Mouse (Mus musculus) forelimb bud, embryonic 11.5 days (tissue): ENCODE measurements at regions not wholly inside any gene's neighbourhood (a gene's known extent, or its start where the extent isn't known, plus 50 kb on each side); places are given as distances from the start of the nearest gene placed in this dataset.
"Not testable (repeated sequence)": the region's sequence is repeated elsewhere in the genome, so short reads cannot be mapped to it uniquely, and the experiment has no call there.

Source experiments
- DNase-seq: peaks from one replicate; pipeline ENCODE4 v3.0.0-alpha.2; 2012; ENCODE audit warnings: low read depth, low spot score

DNA sequence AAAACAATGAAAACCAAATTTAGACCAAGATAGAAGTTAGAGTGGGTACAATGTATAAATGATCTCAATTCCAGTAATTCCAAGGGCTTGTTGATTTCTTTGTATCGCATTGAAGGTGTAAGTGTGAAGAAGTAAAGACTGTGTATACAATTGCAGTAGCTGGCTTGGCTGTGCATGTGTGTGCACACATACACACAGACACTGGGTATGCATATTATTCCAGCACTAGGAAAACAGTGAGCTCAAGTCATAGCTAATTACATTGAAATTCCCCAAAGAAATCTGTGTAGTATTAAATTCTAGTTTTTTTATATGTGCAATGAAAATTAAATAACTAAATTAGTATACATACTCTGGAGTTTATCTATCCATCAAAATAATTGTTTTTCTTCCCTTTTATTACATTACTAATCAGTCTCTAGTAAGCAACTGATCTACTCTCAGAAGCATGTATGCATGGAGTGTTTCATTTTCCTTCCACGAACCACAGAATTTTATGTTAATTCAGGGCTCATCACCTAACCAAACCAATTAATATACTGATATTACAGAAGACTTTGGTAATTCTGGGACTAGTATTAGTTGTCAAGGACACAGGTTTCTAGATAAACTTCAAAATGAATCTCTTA lies 56.5 kb downstream of the Gm8797 start:
- DNase-seq: no peak

DNA sequence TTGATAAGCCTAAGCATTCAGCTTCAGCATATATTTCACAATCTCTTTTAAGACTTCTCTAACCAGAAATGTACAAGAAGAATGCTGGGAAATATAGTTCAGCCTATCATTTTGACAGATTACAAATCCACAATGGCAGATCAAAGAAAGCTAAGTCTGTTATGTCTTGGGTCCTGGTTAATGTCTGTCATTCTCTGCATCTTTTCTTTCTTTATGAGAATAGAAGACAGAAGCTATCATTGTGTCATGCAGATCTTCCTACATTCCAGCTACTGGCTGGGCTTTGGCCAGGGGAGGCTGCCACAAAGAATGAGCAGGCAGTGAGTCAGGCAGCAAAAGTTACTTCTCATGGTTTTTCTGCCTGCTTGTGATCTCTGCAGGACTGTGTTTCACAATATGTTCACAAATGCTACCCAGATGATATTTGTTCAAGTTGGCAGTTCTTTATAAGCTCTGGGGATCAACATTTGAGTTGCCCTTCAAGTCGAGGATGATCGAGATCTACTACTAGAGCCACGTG lies 60.5 kb downstream of the Gm8797 start:
- no peak for DNase-seq

DNA sequence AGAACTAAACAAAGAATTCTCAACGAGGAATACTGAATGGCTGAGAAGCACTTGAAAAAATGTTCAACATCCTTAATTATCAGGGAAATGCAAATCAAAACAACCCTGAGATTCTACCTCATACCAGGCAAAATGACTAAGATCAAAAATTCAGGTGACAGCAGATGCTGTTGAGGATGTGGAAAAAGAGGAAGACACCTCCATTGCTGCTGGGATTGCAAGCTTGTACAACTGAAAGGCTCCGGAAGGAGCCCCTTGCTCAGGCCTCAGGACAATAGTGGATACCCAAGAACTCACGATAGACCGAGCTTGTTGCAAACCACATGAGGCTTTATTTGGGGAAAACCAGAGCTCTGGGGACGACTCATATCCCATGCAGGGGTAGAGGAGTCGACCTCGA lies 69.6 kb downstream of the Gm8797 start:
- DNase-seq: not testable (repeated sequence)

DNA sequence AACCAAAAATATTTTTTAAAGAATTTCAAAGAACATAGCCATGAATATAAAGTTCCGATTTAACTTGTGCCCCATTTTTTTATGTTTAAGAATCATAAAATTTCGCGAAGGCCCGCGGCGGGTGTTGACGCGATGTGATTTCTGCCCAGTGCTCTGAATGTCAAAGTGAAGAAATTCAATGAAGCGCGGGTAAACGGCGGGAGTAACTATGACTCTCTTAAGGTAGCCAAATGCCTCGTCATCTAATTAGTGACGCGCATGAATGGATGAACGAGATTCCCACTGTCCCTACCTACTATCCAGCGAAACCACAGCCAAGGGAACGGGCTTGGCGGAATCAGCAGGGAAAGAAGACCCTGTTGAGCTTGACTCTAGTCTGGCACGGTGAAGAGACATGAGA lies 109.6 kb downstream of the Gm8797 start:
- not testable (repeated sequence) for DNase-seq

DNA sequence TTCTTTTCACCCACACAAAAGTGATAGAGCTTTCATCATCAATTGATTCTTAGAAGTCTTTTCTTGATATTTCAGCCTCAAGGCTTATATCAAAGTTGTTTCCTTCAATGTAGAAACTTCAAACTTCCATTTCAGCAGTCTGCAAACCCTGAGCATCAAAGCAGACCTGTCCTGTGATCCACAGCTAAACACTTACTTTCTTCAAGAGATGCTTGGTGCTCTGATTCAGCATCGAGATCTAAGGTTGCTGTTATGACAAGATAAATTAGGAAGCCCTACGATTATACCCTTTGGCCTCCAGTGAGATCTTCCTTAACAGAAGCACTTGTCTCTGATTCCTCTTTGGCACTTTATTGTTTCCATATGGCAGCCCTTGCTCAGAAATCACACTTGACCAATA lies 119.8 kb downstream of the Gm8797 start:
- DNase-seq: no peak

DNA sequence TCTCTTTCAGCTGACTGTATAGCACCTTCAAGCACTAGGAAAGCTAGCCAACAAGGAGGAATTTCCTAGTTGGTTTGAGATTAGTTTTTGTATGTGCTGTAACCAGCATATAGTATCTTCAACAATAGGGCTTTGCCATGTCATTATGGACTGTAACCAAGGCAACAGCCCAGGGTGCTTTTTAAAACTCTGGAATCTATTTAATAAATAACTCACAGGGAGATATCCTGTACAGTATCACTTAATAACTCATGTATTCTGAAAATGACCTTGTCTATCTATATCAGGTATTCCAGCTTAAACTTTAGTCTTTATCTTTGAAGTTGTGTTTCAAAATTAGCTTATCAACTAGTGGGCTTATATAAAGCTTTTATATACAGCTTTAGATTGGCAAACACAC lies 128.5 kb downstream of the Gm8797 start:
- no peak for DNase-seq

DNA sequence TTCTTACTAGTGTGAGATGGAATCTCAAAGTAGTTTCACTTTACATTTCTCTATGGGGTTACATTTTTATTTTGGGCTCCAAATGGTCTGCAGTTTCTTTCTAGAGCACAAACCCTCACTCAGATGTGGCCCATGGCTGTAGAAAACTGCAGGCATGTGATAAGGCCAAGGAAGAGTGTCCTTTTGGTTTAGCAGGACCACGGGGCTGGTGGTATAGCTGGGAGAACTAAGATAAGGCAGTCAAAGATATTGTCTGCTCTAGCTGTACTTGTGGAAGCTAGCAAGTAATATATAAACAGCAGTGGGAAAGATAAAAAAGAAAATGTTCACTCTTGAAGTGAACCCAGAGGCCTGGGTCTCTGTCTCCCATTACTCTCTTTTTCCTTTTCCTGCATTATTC lies 166.9 kb downstream of the Gm8797 start:
- DNase-seq: no peak

DNA sequence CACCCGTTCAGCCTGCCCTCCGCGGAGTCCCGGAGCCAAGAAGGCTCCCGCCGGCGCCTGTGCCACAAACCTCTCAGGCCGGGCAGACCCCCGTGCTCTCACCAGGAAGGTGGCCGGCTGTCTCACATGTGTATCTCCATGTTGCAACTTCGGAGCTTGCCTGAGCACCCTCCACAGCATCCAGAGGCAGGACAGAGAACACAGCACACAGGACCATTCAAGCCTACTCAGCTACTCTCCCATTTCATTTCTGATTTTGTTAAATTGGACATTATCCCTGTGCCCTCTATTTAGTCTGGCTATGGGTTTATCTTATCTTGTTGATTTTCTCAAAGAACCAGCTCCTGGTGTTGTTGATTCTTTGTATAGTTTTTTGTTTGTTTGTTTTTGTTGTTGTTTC lies 199.6 kb downstream of the Gm8797 start:
- DNase-seq: not testable (repeated sequence)

DNA sequence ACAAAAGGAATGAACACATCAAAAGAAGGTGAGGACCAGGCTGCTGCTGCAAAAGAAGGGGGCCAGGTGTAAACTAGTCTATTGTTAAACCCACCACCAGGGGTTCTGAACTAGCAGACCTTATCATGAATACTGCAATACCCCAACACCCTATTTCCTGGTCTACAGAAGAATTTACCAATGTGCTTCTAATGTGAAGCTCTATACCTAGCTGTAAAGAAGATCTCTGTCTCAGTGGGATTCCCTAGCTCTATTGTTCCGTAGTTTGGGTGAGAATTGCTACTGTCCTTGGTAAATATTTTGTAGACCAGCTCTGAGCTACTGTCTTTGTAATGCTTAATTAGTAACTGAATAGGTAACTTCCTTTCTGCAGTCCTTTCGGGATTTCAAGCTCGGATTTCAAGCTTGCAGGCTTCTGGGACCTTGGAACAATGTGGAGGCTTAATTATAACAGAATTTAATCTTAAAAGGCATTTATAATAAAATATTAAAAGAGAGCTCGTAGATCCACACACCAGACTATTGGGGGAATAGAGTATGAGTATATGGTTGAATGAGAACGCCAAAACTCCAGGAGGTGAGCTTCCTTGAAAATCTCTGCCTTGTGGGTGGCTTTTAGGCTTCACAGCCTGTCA lies 238.5 kb downstream of the Gm8797 start:
- not testable (repeated sequence) for DNase-seq

DNA sequence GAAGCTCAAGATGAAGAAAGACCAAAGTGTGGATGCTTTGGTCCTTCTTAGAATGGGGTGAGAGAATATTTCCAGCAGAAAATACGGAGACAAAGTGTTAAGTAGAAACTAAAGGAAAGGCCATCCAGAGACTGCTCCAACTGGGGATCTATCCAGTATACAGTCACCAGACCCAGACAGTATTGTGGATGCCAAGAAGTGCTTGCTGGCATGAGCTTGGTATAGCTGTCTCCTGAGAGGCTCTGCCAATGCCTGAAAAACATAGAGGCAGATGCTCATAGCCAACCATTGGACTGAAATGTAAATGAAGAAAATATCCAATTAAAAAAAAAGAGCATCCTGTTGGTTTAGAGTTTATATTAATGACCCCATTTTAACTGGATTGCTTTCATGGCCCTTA lies 253.8 kb downstream of the Gm8797 start:
- no peak for DNase-seq

DNA sequence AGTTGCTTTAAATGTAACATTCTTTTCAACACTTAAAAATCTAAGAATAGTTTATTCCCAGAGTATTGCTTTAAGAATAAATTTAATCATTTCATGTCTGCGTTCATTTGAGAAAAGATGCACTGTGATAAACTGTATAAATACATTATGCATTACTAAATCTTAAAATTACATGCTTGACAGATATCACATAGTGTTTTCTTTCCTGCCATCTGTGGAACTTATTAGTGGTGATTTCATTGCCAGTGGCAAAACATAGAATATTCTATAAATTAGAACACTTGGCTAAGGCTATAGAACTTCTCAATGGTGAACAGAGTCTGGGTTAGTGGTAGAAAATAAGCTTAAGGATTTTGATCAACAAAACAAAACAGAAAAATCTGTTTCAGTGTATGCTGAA lies 268.1 kb downstream of the Gm8797 start:
- no peak for DNase-seq

DNA sequence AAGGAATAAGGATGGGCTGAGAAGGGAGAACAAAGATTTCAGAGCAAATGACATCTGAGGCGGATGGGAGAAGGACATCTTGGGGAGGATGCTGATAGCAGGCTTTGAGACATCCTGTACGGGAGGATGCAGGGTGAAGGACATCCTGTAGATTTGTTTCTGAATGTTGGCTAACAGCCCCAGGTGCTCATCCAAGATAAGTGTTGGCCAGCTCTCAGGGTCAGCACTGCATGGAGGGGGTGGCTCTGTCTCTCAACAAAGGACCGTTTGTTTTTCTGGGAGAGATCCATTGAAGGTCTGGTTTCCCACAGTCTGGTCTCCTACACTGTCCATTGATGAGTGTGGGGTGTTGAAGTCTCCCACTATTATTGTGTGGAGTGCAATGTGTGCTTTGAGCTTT lies 290.7 kb downstream of the Gm8797 start:
- DNase-seq: not testable (repeated sequence)

DNA sequence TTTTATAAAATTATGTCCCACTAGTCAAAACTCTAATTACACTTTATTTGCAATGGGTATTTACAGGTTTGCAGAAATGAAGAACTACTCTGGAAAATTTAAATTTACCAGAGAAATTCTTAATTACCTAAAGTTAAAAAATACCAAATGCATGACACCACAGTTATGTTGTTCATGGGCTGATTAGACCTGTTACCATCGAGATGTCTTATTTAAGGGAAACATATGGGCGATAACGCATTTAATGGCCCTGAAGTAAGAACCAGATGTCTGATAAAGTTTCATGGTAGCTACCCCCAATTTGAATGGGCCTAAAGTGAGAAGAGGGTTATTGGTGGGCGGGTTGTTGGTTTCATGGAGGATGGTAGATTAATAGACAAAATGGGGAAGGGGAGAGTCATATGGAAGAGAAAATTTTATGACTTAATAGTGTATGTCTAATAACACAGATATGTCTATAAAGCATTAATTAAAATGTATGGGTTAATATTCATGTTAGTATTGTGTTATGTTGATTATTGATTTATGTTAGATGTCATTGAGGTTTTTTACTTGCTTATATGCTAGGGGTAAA lies 299.0 kb downstream of the Gm8797 start:
- DNase-seq: no peak

DNA sequence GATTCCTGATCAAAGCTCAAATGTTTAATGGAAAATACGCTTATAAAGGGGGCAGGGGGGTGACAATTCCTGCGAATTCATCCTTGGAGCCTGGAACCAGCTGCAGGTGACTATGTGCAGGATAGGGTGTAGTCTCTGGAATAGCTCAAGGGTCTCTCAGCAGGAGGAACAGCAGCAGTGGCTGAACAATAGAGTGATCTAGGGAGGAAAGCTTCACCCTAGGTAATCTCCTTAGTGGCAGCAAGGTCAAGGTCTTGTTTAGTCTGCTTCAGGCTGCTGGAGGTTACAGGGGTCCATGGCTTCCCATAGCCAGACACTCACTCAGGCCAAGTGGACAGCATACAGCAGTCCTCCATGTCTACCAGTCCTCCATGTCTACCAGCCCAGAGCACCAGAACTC lies 301.3 kb downstream of the Gm8797 start:
- DNase-seq: no peak

DNA sequence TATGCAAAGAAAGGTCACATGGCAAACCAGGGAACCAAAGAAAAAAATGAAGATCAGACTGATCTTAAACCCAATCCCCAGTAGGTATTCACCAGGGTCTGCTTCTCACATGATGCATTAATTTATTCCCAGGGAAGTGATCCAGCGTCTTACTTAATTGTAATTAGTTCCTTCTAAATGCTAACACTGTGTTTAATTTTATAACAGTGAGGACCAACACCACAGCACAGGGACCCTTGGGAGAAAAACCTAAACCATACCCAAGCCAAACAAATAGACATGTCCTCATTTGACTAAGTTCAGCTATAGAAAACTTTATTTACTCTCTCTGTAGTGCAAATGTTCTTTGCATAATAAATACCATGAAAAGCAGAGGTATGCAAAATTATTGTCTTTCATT lies 333.2 kb downstream of the Gm8797 start:
- DNase-seq: no peak

DNA sequence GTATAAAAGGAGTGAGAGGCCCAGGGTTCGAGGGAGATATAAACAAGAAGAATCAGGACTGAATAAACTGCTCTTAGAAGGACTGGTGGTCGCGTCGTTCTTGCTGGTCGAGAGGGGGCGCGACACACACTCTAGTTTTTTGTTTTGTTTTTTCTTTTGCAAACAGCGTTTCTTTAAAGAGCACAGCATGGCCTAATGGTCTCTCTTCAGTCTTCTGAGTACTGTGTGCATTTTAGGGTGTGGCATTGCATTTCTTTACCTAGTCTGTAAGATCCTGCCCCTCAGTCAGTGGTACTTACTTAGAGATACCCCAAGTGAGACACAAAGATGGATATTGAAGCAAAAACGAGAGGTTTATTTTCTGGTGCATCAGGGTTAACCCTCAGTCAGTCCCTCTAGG lies 336.7 kb downstream of the Gm8797 start:
- no peak for DNase-seq

DNA sequence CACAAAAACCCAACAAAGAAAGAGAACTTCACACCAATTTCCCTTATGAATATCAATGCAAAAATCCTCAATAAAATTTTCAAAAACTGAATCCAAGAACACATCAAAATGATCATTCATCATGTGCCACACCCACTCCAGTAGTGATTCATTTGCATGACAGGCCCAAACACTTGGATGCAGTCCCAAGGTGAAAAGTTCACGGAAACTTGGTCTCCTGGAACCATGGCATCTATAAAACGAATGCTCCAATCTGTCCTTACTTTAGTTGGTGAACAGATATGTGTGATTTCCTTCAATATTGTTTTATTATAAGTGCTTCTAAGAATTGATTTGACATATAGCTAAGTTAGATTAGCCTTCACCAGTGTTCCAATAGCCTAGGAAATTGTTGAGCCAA lies 343.3 kb downstream of the Gm8797 start:
- no peak for DNase-seq

DNA sequence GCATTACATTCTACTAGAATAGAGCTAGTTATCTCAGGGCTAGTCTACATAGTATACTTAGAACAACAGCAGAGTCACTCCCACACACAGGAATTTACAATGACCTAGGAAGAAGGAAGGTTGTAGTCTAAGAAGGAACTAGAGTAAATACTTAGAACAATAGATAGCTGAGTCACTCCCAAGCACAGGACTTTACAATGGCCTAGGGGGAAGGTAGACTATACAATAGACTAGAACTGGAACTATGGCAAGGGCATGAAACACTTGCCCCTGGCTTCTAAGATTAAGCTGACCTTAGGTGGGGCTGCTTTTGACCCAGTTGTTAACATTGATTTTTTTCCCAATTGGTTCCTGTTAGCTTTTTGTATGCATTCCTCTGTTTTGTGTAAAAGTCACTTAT lies 343.8 kb downstream of the Gm8797 start:
- DNase-seq: not testable (repeated sequence)

DNA sequence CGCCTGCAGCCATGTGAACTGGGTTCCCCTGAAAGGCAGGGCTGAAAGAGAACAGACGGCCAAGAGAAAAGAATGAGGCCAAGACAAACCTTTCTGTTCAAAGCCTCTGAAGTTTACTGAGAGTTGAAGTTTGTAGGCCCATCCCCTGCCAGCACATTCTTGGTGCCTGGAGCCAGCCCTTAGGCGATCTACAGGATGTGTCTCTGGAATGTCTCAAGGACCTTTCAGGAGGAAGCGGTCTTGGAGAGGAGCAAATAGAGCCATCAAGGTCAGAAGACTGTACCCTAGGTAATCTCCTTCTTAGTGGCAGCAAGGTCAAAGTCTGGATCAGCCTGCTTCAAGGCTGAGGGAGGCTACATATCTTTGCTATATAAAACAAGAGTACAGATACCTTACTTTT lies 350.3 kb downstream of the Gm8797 start:
- DNase-seq: no peak

DNA sequence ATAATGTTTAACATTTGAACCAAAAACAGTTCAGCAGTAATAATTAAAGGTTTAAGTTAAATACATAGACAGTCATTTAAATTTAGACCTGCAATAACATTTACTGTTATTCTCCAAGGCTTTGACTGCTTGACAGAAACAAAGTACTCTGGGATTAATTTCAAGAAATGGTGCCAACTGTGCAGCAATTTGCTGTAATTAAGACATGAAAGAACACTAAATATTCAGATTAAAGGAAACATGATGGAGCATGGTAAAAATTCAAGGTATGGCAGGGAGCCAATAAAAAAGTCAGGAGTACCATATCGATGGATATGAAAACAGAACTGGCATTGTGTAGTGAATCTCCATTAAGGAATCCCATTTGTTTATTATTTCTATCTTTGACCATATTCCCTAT lies 352.3 kb downstream of the Gm8797 start:
- DNase-seq: no peak

DNA sequence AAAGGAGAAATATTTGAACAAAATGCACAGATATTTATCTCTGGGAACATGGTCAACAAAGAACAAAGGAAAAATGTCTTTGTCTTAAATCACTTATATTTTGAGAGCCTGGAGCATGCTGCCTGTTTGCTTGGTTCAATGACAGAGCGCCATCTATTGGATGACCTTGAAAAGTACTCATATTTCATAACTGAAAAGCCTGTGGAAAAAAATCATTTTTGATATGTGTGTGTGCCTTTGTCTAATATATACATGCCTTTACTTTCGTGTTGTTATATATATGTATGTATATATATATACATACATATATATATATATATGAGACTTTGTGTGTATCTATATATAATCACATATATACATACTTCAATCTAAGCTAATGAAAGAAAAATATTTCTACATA lies 356.1 kb downstream of the Gm8797 start:
- DNase-seq: peak; percentile 63

DNA sequence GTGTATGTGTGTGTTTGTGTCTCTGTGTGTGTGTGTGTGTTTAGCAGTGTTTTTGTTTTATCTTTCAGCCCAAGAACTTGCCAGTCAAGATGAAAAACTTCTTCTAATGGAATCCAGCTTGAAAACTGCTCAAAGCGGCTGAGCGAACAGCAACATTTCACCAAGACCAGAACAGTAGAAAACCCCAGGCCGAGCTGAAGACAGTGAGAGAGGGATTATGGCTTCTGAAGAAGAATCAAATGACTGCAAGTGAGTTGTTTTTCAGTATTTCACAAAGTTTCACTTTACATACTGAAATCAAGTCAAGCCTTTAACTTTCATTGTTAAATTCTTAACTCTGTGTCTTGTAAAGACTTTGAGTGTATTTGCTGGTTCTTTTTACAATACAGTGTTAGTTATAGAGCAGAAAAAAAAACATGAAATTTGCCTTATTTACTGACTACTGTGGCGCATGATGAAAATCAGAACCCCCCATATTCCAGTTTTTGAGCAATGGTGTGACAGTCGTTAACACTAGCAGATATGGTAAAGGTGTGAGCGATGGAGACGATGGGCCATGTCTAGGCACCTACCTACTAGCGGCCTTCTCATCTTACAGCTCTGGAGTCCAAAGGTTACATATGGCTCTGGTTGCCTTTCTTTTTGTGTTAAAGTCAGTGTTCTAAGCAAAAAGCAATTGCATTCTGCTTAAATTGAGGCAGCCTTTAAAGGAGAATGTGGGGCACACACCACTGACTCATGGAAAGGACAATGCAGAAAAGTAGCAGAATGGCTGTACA lies 357.0 kb downstream of the Gm8797 start:
- DNase-seq: peak; percentile 73
